Mouse (Mus musculus) kidney, adult 2 months (tissue): ENCODE data around the gene Ldah. TPM values are rescaled to one million over a fixed set of nuclear protein-coding genes. Genes with fewer than 3 reads are reported as not detected.

Experiments
- DNase-seq: peaks from one replicate; pipeline ENCODE4 v3.0.0; 2021
- H3K27ac ChIP-seq: fragments of 200-500 bp; 2 replicates; pipeline ENCODE4 v1.5.1; 2012; ENCODE audit warnings: low read depth, low read length, control low read depth, inconsistent platforms; ENCODE audit not compliant: insufficient read depth
- H3K27me3 ChIP-seq: fragments of 200-500 bp; replicated peaks from 2 replicates; pipeline ENCODE4 v1.6.1; 2012; ENCODE audit warnings: mild to moderate bottlenecking, moderate library complexity, low read length, inconsistent platforms; ENCODE audit not compliant: control insufficient read depth, insufficient read depth
- H3K36me3 ChIP-seq: fragments of 200-500 bp; 2 replicates; pipeline ENCODE4 v1.6.1; 2012; ENCODE audit warnings: mild to moderate bottlenecking, moderate library complexity, low read length, inconsistent platforms; ENCODE audit not compliant: control insufficient read depth, insufficient read depth
- H3K4me1 ChIP-seq: fragments of 200-500 bp; 2 replicates; pipeline ENCODE4 v1.6.1; 2011; ENCODE audit warnings: low read length; ENCODE audit not compliant: control insufficient read depth, insufficient read depth
- H3K4me3 ChIP-seq: fragments of 200-500 bp; 2 replicates; pipeline ENCODE4 v1.5.1; 2011; ENCODE audit warnings: mild to moderate bottlenecking, low read depth, low read length, control low read depth; ENCODE audit not compliant: insufficient read depth
- CTCF ChIP-seq: fragments of 200-500 bp; conservative IDR thresholded peaks from 2 replicates; pipeline ENCODE4 v1.5.1; 2011; ENCODE audit warnings: low read depth, mild to moderate bottlenecking, control low read depth, low read length, moderate library complexity, mixed read lengths; ENCODE audit not compliant: insufficient read depth, insufficient read length
- POLR2A ChIP-seq: fragments of 200-500 bp; IDR thresholded peaks from one replicate; pipeline ENCODE4 v1.6.1; 2011; ENCODE audit warnings: low read depth, low read length, control low read depth
- WGBS: fragments of 180-500 bp; shearing (Covaris S2); methylation state at CpG from one replicate; pipeline ENCODE4 v1.1.7; 2018; 5-methylcytosine and 5-hydroxymethylcytosine counted together
- polyA plus RNA-seq: library from polyadenylated mRNA; depleted of rRNA; stranded (reverse); fragments of >200 nt; gene quantifications from 2 replicates; pipeline ENCODE4 v1.2.3, GENCODE M21; 2012

Gene Ldah
- polyA plus RNA-seq, 1 experiment = 36.5 TPM

DNA sequence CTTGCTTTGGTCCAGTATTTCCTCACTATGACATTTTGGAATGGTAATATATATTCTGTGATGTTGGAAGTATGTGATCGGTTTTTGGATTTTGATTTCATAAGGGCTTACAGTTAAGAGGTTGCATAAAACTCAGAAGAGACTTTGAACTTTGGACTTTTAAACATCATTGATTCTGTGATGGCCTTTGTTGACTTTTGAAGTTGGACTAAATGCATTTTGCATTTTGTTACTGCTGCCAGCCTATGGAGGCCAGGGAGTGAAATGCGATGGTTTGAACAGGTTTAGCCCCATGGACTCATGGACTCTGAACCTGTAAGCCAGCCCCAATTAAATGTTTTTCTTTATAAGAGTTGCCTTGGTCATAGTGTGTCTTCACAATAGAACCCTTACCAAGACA lies 2.2 kb upstream of the Ldah start:
- Histone ChIP-seq H3K4me1 (0 out of 2 replicates have a peak, but pooled peaks cover 3% of the 10 kb centered on the region), H3K4me3 (no peak overlapping the region), H3K27ac (no peak overlapping the region), H3K36me3 (no peaks in the 10 kb centered on the region), H3K27me3 (no peaks in the 10 kb centered on the region)
- 75% methylated on average over 2 of the region's 2 CpGs for WGBS
- TF ChIP-seq POLR2A = no peak
- no peak for TF ChIP-seq CTCF
- DNase-seq = no peak

DNA sequence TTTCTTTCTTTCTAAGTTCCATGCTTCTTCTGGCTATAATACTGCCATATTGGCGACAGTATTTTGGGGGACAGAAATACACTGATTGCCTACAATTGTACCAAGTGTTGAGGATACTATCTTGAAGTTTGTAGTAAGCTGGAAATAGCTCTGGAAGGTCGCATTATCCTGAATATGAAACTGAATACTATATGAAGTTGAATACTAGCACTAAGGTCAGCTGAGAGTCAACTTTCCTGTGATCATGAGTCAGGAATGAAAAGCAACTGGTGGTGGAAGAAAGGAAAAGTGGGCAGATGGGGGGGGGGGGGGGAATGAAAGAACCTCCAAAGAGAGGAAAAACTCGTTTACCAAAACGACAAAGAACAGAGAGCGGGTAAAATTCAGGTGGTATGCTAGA lies 329 bp upstream of the Ldah start:
- no peak overlapping the region for H3K27ac ChIP-seq
- DNase-seq = no peak
- WGBS = 15% methylated on average over 5 of the region's 5 CpGs

DNA sequence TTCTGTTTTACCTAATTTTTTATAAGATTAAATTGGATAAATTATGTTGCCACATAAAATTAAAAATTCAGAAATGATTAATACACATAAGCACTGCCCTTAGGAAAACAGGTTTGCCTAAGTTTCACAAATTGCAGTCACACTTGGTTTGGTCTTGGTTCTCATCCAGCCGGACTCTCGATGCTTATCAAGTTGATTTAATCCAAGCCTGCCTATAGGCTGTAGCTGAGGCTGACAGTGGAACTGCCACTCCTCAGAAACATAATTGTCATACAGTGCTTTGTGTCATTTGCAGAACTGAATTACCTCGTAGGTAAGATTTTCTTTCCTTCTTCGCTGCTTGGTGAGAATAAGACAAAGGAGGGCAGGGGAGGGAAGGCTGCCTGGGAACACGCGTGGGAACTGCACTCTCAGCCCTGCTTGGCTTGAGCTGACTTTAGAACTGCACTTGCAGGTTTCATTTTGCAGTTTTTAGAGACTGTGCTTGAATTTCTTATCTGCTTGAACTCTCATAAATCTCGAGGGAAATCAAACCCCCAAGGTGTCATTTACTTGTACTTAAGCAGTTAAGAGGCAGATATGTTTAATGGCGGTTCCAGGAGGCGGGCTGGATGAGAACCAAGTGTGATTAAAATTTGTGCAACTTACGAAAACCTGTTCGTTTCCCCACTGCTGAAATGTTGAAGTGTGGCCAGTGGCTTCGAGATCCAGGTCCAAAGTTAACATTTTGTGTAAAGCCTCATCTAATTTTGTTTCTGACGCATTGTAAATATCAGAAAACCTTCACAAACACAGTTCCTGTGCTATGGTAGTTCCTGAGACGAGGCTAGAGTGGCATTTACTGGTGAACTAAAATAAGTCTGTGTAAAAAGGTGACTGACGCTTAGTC lies 8.7 kb downstream of the Ldah start:
- Histone ChIP-seq H3K4me3 (no peak overlapping the region), H3K27me3 (no peaks in the 10 kb centered on the region), H3K4me1 (no peaks in the 10 kb centered on the region), H3K27ac (no peak overlapping the region), H3K36me3 (no peaks in the 10 kb centered on the region)
- DNase-seq = peak; percentile 22
- 51% methylated on average over 15 of the region's 15 CpGs for WGBS
- no peak for TF ChIP-seq POLR2A
- no peak for TF ChIP-seq CTCF

More for the DNA sequence above, 329 bp upstream of the Ldah start:
- H3K27me3 ChIP-seq = no peaks in the 10 kb centered on the region
- TF ChIP-seq POLR2A (no peak), CTCF (no peak)
- H3K36me3 ChIP-seq = no peaks in the 10 kb centered on the region
- peak overlapping the region; percentile 92 for H3K4me3 ChIP-seq
- H3K4me1 ChIP-seq = 0 out of 2 replicates have a peak, but pooled peaks cover 3% of the 10 kb centered on the region

DNA sequence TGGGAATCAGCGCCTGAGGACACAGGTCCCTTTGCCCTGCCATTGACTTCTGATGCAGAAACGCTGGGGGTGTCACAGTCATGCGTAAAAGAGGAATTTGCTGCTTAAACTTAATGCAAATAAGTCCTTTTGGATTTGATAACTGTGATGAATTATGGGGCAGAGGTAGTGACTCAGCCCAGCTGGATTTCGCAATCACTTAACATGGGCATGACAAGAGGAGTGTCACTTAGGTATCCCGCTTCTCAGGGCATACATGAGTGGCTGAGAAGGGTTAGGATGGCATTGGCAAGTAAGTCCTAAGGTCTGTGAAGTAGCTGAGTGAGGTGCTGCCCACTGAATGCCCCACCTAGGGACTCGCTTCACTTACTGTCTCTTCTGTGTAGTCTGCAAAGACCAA lies 15.1 kb downstream of the Ldah start:
- H3K27me3 ChIP-seq = no peaks in the 10 kb centered on the region
- H3K27ac ChIP-seq = no peak overlapping the region
- WGBS = 89% methylated on average over 6 of the region's 6 CpGs
- no peaks in the 10 kb centered on the region for H3K36me3 ChIP-seq
- TF ChIP-seq POLR2A = no peak
- no peak for TF ChIP-seq CTCF
- no peak overlapping the region for H3K4me3 ChIP-seq
- no peak for DNase-seq
- H3K4me1 ChIP-seq = no peaks in the 10 kb centered on the region

DNA sequence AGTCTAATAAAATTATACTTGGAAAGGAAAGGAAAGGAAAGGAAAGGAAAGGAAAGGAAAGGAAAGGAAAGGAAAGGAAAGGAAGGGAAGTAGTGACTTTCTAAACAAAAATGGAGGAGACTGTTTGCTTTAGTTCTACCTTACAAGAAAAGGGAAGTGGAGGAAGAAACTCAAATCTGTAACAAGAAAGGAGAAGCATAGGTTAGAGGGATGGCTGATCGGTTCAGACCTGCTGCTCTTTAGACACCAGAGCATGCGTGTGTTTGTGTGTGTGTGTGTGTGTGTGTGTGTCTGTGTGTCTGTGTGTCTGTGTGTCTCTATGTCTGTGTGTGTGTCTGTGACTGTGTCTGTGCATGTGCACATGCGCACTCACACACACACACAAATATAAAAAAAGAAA lies 23.2 kb downstream of the Ldah start:
- H3K36me3 ChIP-seq = no peaks in the 10 kb centered on the region
- H3K27ac ChIP-seq = no peak overlapping the region
- no peaks in the 10 kb centered on the region for H3K4me1 ChIP-seq
- TF ChIP-seq POLR2A = no peak
- no peak for TF ChIP-seq CTCF
- H3K4me3 ChIP-seq = no peak overlapping the region
- no peaks in the 10 kb centered on the region for H3K27me3 ChIP-seq
- no peak for DNase-seq
- WGBS = 93% methylated on average over 3 of the region's 3 CpGs

DNA sequence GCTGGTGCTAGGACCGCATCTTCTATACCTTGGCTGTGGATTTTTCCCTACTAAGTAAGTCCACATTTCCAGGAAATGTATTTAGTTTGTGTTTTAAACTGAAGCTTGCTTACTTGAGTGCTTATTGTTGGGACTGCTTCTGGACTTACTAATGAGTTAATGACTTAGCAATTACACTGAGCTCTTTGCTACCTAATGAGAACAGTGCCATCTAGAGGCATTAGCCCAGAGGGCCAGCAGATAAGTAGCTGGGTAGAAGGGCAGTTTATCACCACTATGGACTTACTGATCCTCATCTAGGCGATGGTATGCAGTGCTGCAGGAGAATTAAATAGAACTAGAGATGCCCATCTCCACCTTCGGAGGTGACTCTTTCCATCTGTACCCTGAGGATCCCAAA lies 24.8 kb downstream of the Ldah start:
- Histone ChIP-seq H3K4me1 (no peaks in the 10 kb centered on the region), H3K4me3 (no peak overlapping the region), H3K27ac (no peak overlapping the region), H3K27me3 (no peaks in the 10 kb centered on the region), H3K36me3 (no peaks in the 10 kb centered on the region)
- WGBS = 83% methylated on average over 3 of the region's 3 CpGs
- TF ChIP-seq POLR2A (no peak), CTCF (peak; percentile 51)
- DNase-seq = peak; percentile 61

DNA sequence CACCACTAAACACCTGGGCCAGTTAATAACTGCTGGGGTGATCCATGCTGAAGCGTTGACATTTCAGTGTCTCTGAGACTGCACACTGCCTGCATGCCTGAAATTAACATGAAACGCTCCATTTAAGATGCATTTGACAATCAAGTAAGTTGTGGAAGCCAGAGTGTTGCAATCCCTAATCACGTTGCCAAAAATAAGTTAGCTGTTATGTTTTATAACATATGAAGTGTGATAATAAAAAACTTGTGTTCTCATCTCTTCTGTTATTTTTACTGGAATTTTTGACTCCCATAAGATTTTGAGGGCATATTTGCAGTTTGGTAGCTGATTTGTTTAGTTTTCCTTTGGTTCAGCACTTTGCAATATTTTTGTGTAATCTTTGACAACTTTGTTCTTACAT lies 34.3 kb downstream of the Ldah start:
- TF ChIP-seq CTCF = no peak
- no peak for TF ChIP-seq POLR2A
- Histone ChIP-seq H3K36me3 (no peaks in the 10 kb centered on the region), H3K27me3 (no peaks in the 10 kb centered on the region), H3K4me1 (no peaks in the 10 kb centered on the region), H3K27ac (no peak overlapping the region), H3K4me3 (no peak overlapping the region)
- DNase-seq = no peak
- 61% methylated on average over 3 of the region's 3 CpGs for WGBS
